Mouse (Mus musculus) liver, embryonic 14.5 days (tissue): ENCODE measurements at regions not wholly inside any gene's neighbourhood (a gene's known extent, or its start where the extent isn't known, plus 50 kb on each side); places are given as distances from the start of the nearest gene placed in this dataset.

Source experiments
- ATAC-seq: fragments of 200-750 bp; cut with Nextera tagmentation; 2 replicates; pipeline ENCODE4 v1.8.0; 2017; ENCODE audit warnings: moderate number of reproducible peaks, mild to moderate bottlenecking, moderate library complexity; ENCODE audit not compliant: insufficient read depth
- DNase-seq, 3 experiments: peaks; one replicate each; pipeline ENCODE4 v3.0.0-alpha.2; 2012 to 2013; ENCODE audit warnings: low read depth in 3 of 3, low spot score in 3 of 3
- H3K27ac ChIP-seq: fragments of 300-500 bp; sonication (generic); 2 replicates; pipeline ENCODE4 v1.5.1; 2014; ENCODE audit warnings: moderate library complexity, mild to moderate bottlenecking, control low read depth, inconsistent platforms
- H3K27me3 ChIP-seq: fragments of 300-500 bp; sonication (generic); 2 replicates; pipeline ENCODE4 v1.6.1; 2014; ENCODE audit warnings: mild to moderate bottlenecking, low read length, moderate library complexity; ENCODE audit not compliant: control insufficient read depth, insufficient read depth
- H3K36me3 ChIP-seq: fragments of 300-500 bp; sonication (generic); replicated peaks from 2 replicates; pipeline ENCODE4 v1.6.1; 2014; ENCODE audit warnings: low read depth; ENCODE audit not compliant: control insufficient read depth, insufficient read depth
- H3K4me1 ChIP-seq, 2 experiments: fragments of 200-500 bp in 1 of 2; fragments of 300-500 bp in 1 of 2; sonication (generic) in 1 of 2; replicated peaks; 2 replicates each; pipeline ENCODE4 v1.6.1; 2012 to 2014; ENCODE audit warnings: antibody characterized with exemption in 1 of 2, inconsistent platforms in 1 of 2, low read length in 1 of 2; ENCODE audit not compliant: control insufficient read depth in 2 of 2, insufficient read depth in 2 of 2
- H3K4me2 ChIP-seq: fragments of 300-500 bp; sonication (generic); 2 replicates; pipeline ENCODE4 v1.6.1; 2014; ENCODE audit warnings: low read depth, mild to moderate bottlenecking, control low read depth, moderate library complexity
- H3K4me3 ChIP-seq, 2 experiments: fragments of 200-500 bp in 1 of 2; fragments of 300-500 bp in 1 of 2; sonication (generic) in 1 of 2; 2 replicates each; pipeline ENCODE4 v1.5.1; 2012 to 2014; ENCODE audit warnings: low read depth in 2 of 2, low read length in 2 of 2, mild to moderate bottlenecking in 2 of 2, control low read depth in 1 of 2, inconsistent platforms in 1 of 2, moderate library complexity in 1 of 2; ENCODE audit not compliant: insufficient read depth in 1 of 2
- H3K9ac ChIP-seq: fragments of 300-500 bp; sonication (generic); replicated peaks from 2 replicates; pipeline ENCODE4 v1.6.1; 2014; ENCODE audit warnings: mild to moderate bottlenecking, control low read depth, moderate library complexity
- H3K9me3 ChIP-seq: fragments of 300-500 bp; sonication (generic); 2 replicates; pipeline ENCODE4 v1.6.1; 2016; ENCODE audit warnings: low read length, mixed read lengths; ENCODE audit not compliant: control insufficient read depth
- CTCF ChIP-seq: IDR thresholded peaks from 2 replicates; pipeline ENCODE4 v1.5.1; 2016; ENCODE audit warnings: antibody characterized with exemption, low read depth, control low read depth
- EP300 ChIP-seq: IDR thresholded peaks from 2 replicates; pipeline ENCODE4 v1.6.1; 2016; ENCODE audit warnings: antibody characterized with exemption, low read depth
- WGBS: fragments of 180-500 bp; shearing (Covaris S2); extraction: QIAGEN DNeasy Blood & Tissue Kit; methylation state at CpG from one replicate; pipeline ENCODE4 v1.1.7; 2014; ENCODE audit not compliant: insufficient replicate concordance; 5-methylcytosine and 5-hydroxymethylcytosine counted together

DNA sequence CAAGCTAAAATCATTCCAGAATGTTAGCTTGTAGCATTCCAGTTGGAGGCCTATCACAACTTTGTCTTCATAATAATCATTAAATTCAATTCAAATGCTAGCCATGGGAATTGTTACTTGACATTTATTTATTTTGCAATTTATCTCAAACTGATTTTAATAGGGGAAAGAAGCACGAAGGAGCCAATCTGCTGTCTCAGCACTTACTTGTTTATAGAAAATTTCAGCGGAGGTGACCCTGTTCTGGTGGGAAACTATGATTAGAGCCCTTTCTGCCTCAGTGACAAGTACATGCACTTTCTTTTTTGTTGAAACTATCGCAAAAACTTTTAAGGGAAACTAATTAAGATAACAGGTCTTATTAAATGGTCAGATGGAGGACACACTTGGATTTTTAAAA is 1543.4 kb upstream of the Zeb2 start:
- no peak overlapping the region for H3K9ac ChIP-seq
- ATAC-seq: no peak
- no peaks in the 10 kb centered on the region for H3K4me1 ChIP-seq
- H3K27ac ChIP-seq: no peak overlapping the region
- H3K4me2 ChIP-seq: no peak overlapping the region
- no peak for TF ChIP-seq CTCF
- no peak for TF ChIP-seq EP300
- no peak overlapping the region for H3K4me3 ChIP-seq
- H3K27me3 ChIP-seq: no peaks in the 10 kb centered on the region
- H3K36me3 ChIP-seq: no peaks in the 10 kb centered on the region
- no peaks in the 10 kb centered on the region for H3K9me3 ChIP-seq
- DNase-seq: no peak
- 59% methylated on average over 3 of the region's 3 CpGs for WGBS

GRCm38 (mm10) chr2:46655289-46655688 is 1538.1 kb upstream of the Zeb2 start:
- Histone ChIP-seq H3K4me3 (no peak overlapping the region), H3K27me3 (no peaks in the 10 kb centered on the region), H3K4me1 (no peaks in the 10 kb centered on the region), H3K9me3 (no peaks in the 10 kb centered on the region), H3K4me2 (no peak overlapping the region), H3K36me3 (no peaks in the 10 kb centered on the region), H3K27ac (no peak overlapping the region), H3K9ac (no peak overlapping the region)
- no peak for DNase-seq
- no peak for ATAC-seq
- no peak for TF ChIP-seq CTCF
- TF ChIP-seq EP300: no peak
- 63% methylated on average over 1 of the region's 1 CpGs for WGBS

GRCm38 (mm10) chr2:46652616-46653015 is 1535.4 kb upstream of the Zeb2 start:
- H3K4me3 ChIP-seq: no peak overlapping the region
- H3K9ac ChIP-seq: no peak overlapping the region
- no peaks in the 10 kb centered on the region for H3K36me3 ChIP-seq
- H3K27ac ChIP-seq: no peak overlapping the region
- TF ChIP-seq CTCF (no peak), EP300 (no peak)
- no peaks in the 10 kb centered on the region for H3K27me3 ChIP-seq
- H3K4me1 ChIP-seq: no peaks in the 10 kb centered on the region
- H3K4me2 ChIP-seq: no peak overlapping the region
- WGBS: 56% methylated on average over 1 of the region's 1 CpGs
- DNase-seq: no peak
- ATAC-seq: no peak
- no peaks in the 10 kb centered on the region for H3K9me3 ChIP-seq

DNA sequence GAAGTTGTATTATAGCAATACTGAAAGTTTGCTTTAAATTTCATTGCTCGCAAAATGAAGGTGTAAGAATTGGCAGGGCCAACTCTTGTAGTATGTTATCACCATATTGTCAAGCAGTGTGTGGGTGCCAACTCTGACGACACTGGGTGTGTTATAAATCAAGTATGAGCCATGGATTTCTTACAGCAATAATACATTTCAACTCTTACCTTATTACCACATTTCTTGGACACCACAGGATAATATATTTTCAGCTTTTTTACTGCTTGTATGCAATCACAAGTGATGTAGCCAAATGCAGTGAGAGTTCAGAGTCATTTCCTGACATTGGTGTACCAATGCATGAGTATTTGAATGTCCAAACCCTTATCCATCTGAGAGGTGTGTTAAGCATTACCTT is 1529.2 kb upstream of the Zeb2 start:
- Histone ChIP-seq H3K4me1 (no peaks in the 10 kb centered on the region), H3K27ac (no peak overlapping the region), H3K27me3 (no peaks in the 10 kb centered on the region), H3K4me2 (no peak overlapping the region), H3K36me3 (no peaks in the 10 kb centered on the region), H3K9ac (no peak overlapping the region), H3K9me3 (no peaks in the 10 kb centered on the region), H3K4me3 (no peak overlapping the region)
- DNase-seq: no peak
- ATAC-seq: no peak
- 42% methylated on average over 2 of the region's 2 CpGs for WGBS
- TF ChIP-seq EP300: no peak
- TF ChIP-seq CTCF: no peak

DNA sequence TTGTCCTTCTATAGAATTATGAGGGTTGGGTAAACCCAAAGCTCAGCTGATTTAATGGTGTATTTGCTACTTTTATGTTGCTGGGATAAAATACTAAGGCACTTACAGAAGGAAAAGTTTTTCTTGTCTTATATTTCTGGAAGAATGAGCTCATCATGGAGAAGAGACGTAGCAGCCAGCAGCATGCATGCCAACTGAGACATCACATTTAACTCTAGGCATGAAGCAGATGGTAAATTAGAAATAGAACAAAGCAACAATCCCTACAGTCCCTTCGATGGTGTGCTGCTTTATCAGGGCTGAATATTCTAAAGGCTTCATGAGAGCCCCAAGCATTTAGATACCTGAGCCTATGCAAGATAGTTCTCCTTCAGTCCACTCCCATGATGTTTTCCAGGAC is 1492.0 kb upstream of the Zeb2 start:
- DNase-seq (no peak), ATAC-seq (no peak)
- Histone ChIP-seq H3K9ac (no peak overlapping the region), H3K9me3 (no peaks in the 10 kb centered on the region), H3K4me2 (no peak overlapping the region), H3K4me1 (no peaks in the 10 kb centered on the region), H3K27ac (no peak overlapping the region), H3K4me3 (no peak overlapping the region), H3K36me3 (no peaks in the 10 kb centered on the region), H3K27me3 (no peaks in the 10 kb centered on the region)
- TF ChIP-seq CTCF: no peak
- no peak for TF ChIP-seq EP300
- WGBS: 57% methylated on average over 2 of the region's 2 CpGs

DNA sequence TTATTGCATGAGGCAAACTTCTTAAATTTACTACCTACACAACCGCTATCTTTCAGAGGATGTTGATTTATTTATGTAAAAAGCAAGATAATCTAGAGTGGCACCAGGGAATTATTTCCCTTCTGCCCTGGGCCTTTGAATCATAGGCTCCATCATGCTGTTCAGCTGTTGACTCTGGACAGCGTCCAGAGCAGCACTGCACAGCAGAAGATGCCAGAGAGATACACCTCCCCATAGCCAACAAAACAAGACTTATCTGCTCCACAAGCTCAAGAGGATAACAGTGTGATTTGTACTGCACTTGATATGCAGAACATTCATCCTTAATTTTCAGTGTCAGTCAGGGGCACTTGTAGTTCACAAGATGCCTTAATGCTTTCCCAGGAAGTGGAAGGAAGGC is 1464.6 kb upstream of the Zeb2 start:
- Histone ChIP-seq H3K9ac (no peak overlapping the region), H3K36me3 (no peaks in the 10 kb centered on the region), H3K4me3 (no peak overlapping the region), H3K4me2 (no peak overlapping the region), H3K27me3 (no peaks in the 10 kb centered on the region), H3K4me1 (no peaks in the 10 kb centered on the region), H3K9me3 (no peaks in the 10 kb centered on the region), H3K27ac (no peak overlapping the region)
- 44% methylated on average over 2 of the region's 2 CpGs for WGBS
- DNase-seq (no peak), ATAC-seq (no peak)
- TF ChIP-seq CTCF: no peak
- TF ChIP-seq EP300: no peak
